Mouse (Mus musculus): Measurements from ENCODE around the gene Srsf3.

GRCm38 (mm10) chr17:29045741-29046530 is 13.5 kb downstream of the Srsf3 start:
- no peak for TF ChIP-seq GATA1 (IDR thresholded peaks at IDR 0.05; ENCODE audit: borderline replicate concordance, low read length)
- no peak for TF ChIP-seq FLI1 (IDR thresholded peaks at IDR 0.05; ENCODE audit: low read length)

Measured in megakaryocyte, embryonic 14.5 days (primary cell).